Mouse (Mus musculus): Measurements from ENCODE around the gene Mgll. TPM values are rescaled to one million over a fixed set of nuclear protein-coding genes. Genes with fewer than 3 reads are reported as not detected.

Mgll gene
- polyA plus RNA-seq, 1 experiment from 2014 or later: 6.2 TPM

- peaks cover 33% of the 10 kb centered on the region for H3K4me1 ChIP-seq
- peaks cover 27% of the 10 kb centered on the region for H3K36me3 ChIP-seq (replicated peaks)
- peak overlapping the region; percentile 88 for H3K4me3 ChIP-seq
- 69% methylated on average over 7 of the region's 7 CpGs for WGBS
- H3K9me3 ChIP-seq: no peaks in the 10 kb centered on the region
- no peaks in the 10 kb centered on the region for H3K27me3 ChIP-seq (replicated peaks; ENCODE audit: low read depth, poor library complexity, severe bottlenecking)
- DNase-seq (ENCODE audit: low spot score): no peak
- H3K27ac ChIP-seq (replicated peaks): peak overlapping the region; percentile 90
Measured at GRCm38 (mm10) chr6:88843241-88843640, 119.0 kb downstream of the Mgll start.

DNA sequence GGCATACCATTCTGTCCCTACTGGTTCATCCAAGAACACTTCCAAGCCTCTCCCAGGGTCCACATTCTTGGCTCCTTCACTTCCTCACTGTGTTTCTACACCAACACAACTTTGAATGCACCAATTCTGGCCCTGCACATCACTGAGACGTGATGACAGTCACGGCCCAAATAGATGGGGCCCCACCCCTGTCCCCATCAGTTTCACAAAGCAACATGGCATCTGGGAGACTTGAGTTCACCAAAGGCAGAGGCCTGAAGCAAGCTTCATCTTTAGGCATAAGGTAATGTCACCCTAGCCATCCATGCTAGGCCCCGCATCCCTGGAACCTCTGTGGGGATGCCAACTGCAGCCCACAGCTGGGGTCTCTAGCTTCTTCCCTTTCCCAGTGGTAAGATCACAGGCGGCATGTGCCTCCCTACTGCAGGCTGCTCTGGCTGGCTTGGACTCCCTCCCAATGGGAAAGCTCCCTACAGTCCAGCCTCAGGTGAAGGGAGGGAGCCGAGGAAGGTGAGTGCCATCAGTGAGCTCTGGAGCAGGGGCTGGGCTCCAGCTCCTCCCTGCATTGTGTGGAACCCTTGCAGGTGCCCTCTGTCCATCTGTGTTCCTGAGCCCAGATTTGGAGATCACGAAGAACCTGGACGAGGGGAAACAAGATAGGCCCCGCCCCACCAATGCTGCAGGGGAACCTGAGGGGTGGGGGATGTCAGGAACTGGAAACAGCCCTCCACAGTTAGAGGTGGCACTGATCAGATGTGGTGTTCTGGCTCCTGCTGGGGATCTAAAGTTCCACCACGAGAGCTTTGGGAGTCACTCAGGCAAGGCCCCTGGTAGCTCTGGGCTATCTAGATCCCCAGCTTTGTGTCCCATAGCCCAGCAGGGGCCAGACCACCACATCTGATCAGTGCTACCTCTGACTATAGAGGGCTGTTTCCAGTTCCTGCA is 119.8 kb downstream of the Mgll start:
- no peak overlapping the region for H3K27ac ChIP-seq (replicated peaks)
- no peak for DNase-seq (ENCODE audit: low spot score)
- no peaks in the 10 kb centered on the region for H3K9me3 ChIP-seq
- no peak overlapping the region for H3K4me3 ChIP-seq
- peaks cover 25% of the 10 kb centered on the region for H3K36me3 ChIP-seq (replicated peaks)
- peaks cover 33% of the 10 kb centered on the region for H3K4me1 ChIP-seq
- 75% methylated on average over 9 of the region's 9 CpGs for WGBS
- H3K27me3 ChIP-seq (replicated peaks; ENCODE audit: low read depth, poor library complexity, severe bottlenecking): no peaks in the 10 kb centered on the region

DNA sequence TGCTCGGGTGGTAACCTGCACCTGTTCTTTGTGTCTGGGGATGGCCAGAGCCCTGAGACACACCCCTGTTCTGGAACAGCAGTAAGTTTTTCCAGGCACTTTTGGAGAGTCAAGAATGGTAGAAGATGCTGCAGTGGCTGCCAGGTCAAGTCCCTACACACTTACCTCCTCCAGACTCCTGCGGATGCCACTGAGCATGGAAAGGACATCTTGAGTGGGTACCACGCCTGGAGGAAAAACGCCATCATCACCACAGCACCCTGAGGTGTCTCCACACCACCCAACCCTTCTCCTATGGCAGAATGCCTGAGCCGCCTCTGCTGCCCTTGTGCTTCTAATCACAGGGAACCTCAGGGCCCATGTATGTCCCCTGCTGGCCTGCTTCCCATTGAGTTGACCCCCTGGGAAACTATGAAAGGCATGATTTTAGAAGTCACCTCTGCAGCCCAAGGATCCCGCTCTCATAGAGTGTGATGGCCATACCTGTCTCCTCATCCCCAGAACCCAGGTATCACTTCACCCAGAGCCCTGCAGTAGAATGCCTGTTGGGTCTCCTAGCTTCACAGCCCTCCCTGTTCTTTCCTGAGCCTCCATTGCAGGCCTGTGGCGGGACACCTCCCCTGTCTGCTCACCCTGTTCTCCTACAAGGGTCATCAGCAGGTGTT is 120.8 kb downstream of the Mgll start:
- no peak overlapping the region for H3K27ac ChIP-seq (replicated peaks)
- WGBS: 85% methylated on average over 7 of the region's 7 CpGs
- H3K27me3 ChIP-seq (replicated peaks; ENCODE audit: low read depth, poor library complexity, severe bottlenecking): no peaks in the 10 kb centered on the region
- H3K9me3 ChIP-seq: no peaks in the 10 kb centered on the region
- no peak for DNase-seq (ENCODE audit: low spot score)
- H3K4me1 ChIP-seq: peaks cover 30% of the 10 kb centered on the region
- peaks cover 28% of the 10 kb centered on the region for H3K36me3 ChIP-seq (replicated peaks)
- no peak overlapping the region for H3K4me3 ChIP-seq

DNA sequence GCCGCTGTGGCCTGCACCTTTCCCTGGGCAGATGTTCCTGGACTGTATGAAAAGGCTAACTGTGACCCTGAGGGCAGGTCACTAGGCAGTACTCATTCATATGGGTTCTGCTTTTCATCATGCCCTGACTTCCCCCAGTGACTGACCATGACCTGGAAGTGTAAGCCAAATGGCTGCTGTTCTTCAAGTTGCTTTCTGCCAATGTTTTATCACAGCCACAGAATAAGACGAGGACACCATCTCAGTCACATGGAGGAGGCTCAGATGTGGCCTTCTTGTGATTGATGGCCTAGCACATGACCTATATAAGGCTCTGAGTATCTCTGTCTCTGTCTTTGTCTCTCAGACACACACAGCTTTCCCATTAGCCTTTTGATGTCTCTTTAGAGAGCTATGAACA is 123.4 kb downstream of the Mgll start:
- DNase-seq (ENCODE audit: low spot score): no peak
- H3K4me3 ChIP-seq: no peak overlapping the region
- H3K27me3 ChIP-seq (replicated peaks; ENCODE audit: low read depth, poor library complexity, severe bottlenecking): no peaks in the 10 kb centered on the region
- 64% methylated on average over 2 of the region's 2 CpGs for WGBS
- H3K4me1 ChIP-seq: peaks cover 16% of the 10 kb centered on the region
- H3K36me3 ChIP-seq (replicated peaks): peaks cover 34% of the 10 kb centered on the region
- H3K9me3 ChIP-seq: no peaks in the 10 kb centered on the region
- H3K27ac ChIP-seq (replicated peaks): no peak overlapping the region

DNA sequence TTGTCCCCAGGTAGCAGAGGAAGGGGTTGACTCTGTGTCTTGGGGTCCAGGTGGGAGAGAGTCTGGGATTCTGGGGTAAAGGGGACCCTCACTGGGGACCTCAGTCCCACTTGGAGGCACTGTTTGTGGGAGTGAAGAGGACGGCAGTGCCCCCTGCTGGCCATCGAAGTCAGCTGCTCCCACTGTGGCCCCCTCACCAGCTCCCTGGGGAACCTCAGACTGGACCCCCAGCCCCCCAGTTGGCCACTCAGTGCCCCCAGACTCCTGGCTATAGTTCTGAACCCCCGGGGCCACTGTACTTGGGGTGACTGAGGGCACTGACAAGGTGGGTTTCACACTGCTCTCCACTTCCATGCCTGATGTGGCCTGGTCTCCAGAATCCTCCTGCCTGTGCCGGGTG is 125.1 kb downstream of the Mgll start:
- H3K4me3 ChIP-seq: no peak overlapping the region
- no peaks in the 10 kb centered on the region for H3K9me3 ChIP-seq
- H3K4me1 ChIP-seq: peaks cover 7% of the 10 kb centered on the region; the same call in 1 of the 2 replicates
- H3K27ac ChIP-seq (replicated peaks): 0 out of 2 replicates have a peak overlapping the region, but pooled peaks have one; percentile 15
- peaks cover 34% of the 10 kb centered on the region for H3K36me3 ChIP-seq (replicated peaks)
- WGBS: 57% methylated on average over 4 of the region's 4 CpGs
- DNase-seq (ENCODE audit: low spot score): no peak
- H3K27me3 ChIP-seq (replicated peaks; ENCODE audit: low read depth, poor library complexity, severe bottlenecking): no peaks in the 10 kb centered on the region

- peaks cover 30% of the 10 kb centered on the region for H3K36me3 ChIP-seq (replicated peaks)
- 85% methylated on average over 7 of the region's 7 CpGs for WGBS
Measured at GRCm38 (mm10) chr6:88850034-88850433, 125.8 kb downstream of the Mgll start.

DNA sequence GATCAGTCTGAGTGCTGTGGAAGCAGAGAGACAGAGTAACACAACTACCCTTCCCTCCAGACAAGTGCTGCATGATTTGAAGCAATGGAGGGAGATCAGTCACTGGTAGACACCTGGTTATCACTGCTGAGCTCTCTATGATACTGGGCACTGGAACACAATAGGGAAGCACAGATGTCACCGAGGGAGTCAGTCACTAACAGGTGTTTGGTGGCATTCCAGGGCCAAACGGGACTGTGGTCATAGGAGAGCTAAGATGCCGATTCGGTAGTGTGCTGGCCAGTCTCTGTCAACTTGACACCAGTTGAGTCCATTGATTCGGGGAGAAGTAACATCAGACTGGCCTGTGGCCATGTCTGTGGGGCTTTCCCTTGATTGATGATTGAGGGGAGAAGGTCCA is 130.3 kb downstream of the Mgll start:
- H3K36me3 ChIP-seq (replicated peaks): peaks cover 10% of the 10 kb centered on the region
- WGBS: 80% methylated on average over 5 of the region's 5 CpGs
- H3K4me3 ChIP-seq: no peak overlapping the region
- no peak overlapping the region for H3K27ac ChIP-seq (replicated peaks)
- H3K4me1 ChIP-seq: 0 out of 2 replicates have a peak, but pooled peaks cover 5% of the 10 kb centered on the region
- H3K9me3 ChIP-seq: no peaks in the 10 kb centered on the region
- H3K27me3 ChIP-seq (replicated peaks; ENCODE audit: low read depth, poor library complexity, severe bottlenecking): no peaks in the 10 kb centered on the region
- DNase-seq (ENCODE audit: low spot score): no peak

More at GRCm38 (mm10) chr6:88850034-88850433, 125.8 kb downstream of the Mgll start:
- H3K4me3 ChIP-seq: no peak overlapping the region
- H3K27me3 ChIP-seq (replicated peaks; ENCODE audit: low read depth, poor library complexity, severe bottlenecking): no peaks in the 10 kb centered on the region
- H3K9me3 ChIP-seq: no peaks in the 10 kb centered on the region
- peaks cover 7% of the 10 kb centered on the region; the same call in 1 of the 2 replicates for H3K4me1 ChIP-seq
- DNase-seq (ENCODE audit: low spot score): no peak
- H3K27ac ChIP-seq (replicated peaks): no peak overlapping the region

- H3K9me3 ChIP-seq: no peaks in the 10 kb centered on the region
- DNase-seq (ENCODE audit: low spot score): peak; percentile 58
- H3K4me1 ChIP-seq: 0 out of 2 replicates have a peak, but pooled peaks cover 5% of the 10 kb centered on the region
- peaks cover 16% of the 10 kb centered on the region; the same call in 1 of the 2 replicates for H3K36me3 ChIP-seq (replicated peaks)
- WGBS: 15% methylated on average over 5 of the region's 5 CpGs
- H3K27me3 ChIP-seq (replicated peaks; ENCODE audit: low read depth, poor library complexity, severe bottlenecking): no peaks in the 10 kb centered on the region
- H3K4me3 ChIP-seq: no peak overlapping the region
- no peak overlapping the region for H3K27ac ChIP-seq (replicated peaks)
Measured at GRCm38 (mm10) chr6:88855636-88856035, 131.4 kb downstream of the Mgll start.

GRCm38 (mm10) chr6:88857249-88857648 is 133.0 kb downstream of the Mgll start:
- Histone ChIP-seq H3K36me3 (replicated peaks) (peaks cover 27% of the 10 kb centered on the region), H3K27ac (replicated peaks) (no peak overlapping the region), H3K9me3 (no peaks in the 10 kb centered on the region), H3K4me1 (0 out of 2 replicates have a peak, but pooled peaks cover 5% of the 10 kb centered on the region), H3K4me3 (no peak overlapping the region), H3K27me3 (replicated peaks; ENCODE audit: low read depth, poor library complexity, severe bottlenecking) (no peaks in the 10 kb centered on the region)
- 45% methylated on average over 9 of the region's 9 CpGs for WGBS
- DNase-seq (ENCODE audit: low spot score): no peak

DNA sequence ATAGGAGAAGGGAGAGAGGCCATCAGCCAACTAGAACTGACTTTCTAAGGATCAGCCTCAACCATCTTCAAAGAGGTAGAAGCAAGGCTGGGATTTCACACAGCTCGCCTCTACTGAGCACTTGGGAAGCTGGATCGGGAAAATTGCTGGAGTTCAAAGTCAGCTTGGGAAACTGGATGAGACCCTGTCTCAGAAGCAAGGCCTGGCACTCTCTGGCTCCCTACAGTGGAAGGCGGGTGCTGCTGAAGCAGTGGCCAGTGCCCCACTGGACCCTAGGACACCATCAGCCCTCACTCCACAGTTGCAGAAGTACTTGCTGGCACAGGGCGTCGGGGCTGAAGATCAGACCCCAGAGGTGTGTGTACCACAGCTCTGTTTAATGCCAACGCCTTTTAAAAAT is 133.6 kb downstream of the Mgll start:
- Histone ChIP-seq H3K27ac (replicated peaks) (no peak overlapping the region), H3K4me3 (no peak overlapping the region), H3K4me1 (0 out of 2 replicates have a peak, but pooled peaks cover 5% of the 10 kb centered on the region), H3K36me3 (replicated peaks) (peaks cover 30% of the 10 kb centered on the region), H3K27me3 (replicated peaks; ENCODE audit: low read depth, poor library complexity, severe bottlenecking) (no peaks in the 10 kb centered on the region), H3K9me3 (no peaks in the 10 kb centered on the region)
- 86% methylated on average over 6 of the region's 6 CpGs for WGBS
- DNase-seq (ENCODE audit: low spot score): no peak

DNA sequence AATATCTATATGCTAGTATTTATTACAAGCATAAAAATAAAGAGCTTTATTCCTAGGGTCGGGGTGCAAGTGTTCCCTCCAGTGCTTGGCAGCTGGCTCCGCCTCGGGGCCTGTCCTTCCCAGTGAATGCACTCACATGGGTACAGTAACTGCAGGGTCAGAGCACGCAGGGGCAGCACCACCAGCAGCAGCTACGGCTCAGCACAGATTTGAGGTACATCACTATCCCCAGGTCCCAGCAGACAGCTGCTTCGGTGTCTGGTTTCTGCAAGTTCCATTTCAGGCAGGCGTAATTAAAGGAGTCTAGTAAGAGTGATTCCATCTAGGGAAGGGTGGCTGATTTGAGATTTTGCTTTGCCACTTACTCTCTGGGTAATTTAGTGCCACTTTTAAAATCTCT is 134.1 kb downstream of the Mgll start:
- Histone ChIP-seq H3K9me3 (no peaks in the 10 kb centered on the region), H3K4me1 (0 out of 2 replicates have a peak, but pooled peaks cover 2% of the 10 kb centered on the region), H3K36me3 (replicated peaks) (peaks cover 35% of the 10 kb centered on the region), H3K27me3 (replicated peaks; ENCODE audit: low read depth, poor library complexity, severe bottlenecking) (no peaks in the 10 kb centered on the region), H3K27ac (replicated peaks) (no peak overlapping the region), H3K4me3 (no peak overlapping the region)
- no peak for DNase-seq (ENCODE audit: low spot score)
- WGBS: 70% methylated on average over 7 of the region's 7 CpGs

DNA sequence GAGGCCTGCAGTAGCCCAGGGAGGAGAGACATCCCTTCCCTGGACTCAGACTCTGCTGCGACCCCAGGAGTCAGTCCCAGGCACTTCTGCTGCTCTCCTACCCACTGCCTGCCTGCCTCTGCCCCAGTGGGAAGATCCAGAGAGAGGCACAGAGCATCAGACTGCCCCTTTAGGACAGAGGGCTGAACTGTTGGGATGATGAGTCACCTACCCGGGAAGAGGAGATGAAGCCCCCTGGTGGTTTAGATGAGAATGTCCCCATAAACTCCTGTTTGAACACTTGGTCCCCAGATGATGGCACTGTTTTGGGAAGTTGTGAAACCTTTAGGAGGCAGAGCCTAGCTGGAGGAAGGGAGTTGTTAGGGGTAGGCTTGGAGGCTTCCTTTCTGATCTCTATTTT is 136.7 kb downstream of the Mgll start:
- 10% methylated on average over 2 of the region's 2 CpGs for WGBS
- peaks cover 49% of the 10 kb centered on the region for H3K36me3 ChIP-seq (replicated peaks)
- no peaks in the 10 kb centered on the region for H3K27me3 ChIP-seq (replicated peaks; ENCODE audit: low read depth, poor library complexity, severe bottlenecking)
- H3K27ac ChIP-seq (replicated peaks): no peak overlapping the region
- H3K9me3 ChIP-seq: no peaks in the 10 kb centered on the region
- 0 out of 2 replicates have a peak, but pooled peaks cover 2% of the 10 kb centered on the region for H3K4me1 ChIP-seq
- no peak overlapping the region for H3K4me3 ChIP-seq
- peak; percentile 36 for DNase-seq (ENCODE audit: low spot score)

Measured in embryonic facial prominence, embryonic 10.5 days (tissue).